Mouse (Mus musculus): Measurements from ENCODE around the gene Gm34653. TPM values are rescaled to one million over a fixed set of nuclear protein-coding genes. Genes with fewer than 3 reads are reported as not detected.
A peak's percentile ranks its signal among the peaks of the same experiment; 100 is the strongest.
"Not testable (repeated sequence)": the region's sequence is repeated elsewhere in the genome, so short reads cannot be mapped to it uniquely, and the experiment has no call there.

Gene Gm34653
- total RNA-seq, 1 experiment from 2014 or later = not detected

GRCm38 (mm10) chr2:34810775-34811174 is 22.0 kb upstream of the Gm34653 start:
- ATAC-seq (ENCODE audit: extremely low read depth, insufficient number of reproducible peaks, low FRiP score, poor library complexity, severe bottlenecking) = no peak

- ATAC-seq (ENCODE audit: extremely low read depth, insufficient number of reproducible peaks, low FRiP score, poor library complexity, severe bottlenecking) = no peak
These were observed 20.1 kb upstream of the Gm34653 start for GRCm38 (mm10) chr2:34812706-34813105.

- ATAC-seq (ENCODE audit: extremely low read depth, insufficient number of reproducible peaks, low FRiP score, poor library complexity, severe bottlenecking) = not testable (repeated sequence)
These were observed 16.9 kb upstream of the Gm34653 start for GRCm38 (mm10) chr2:34815893-34816292.

GRCm38 (mm10) chr2:34818492-34818891 is 14.3 kb upstream of the Gm34653 start:
- no peak for ATAC-seq (ENCODE audit: extremely low read depth, insufficient number of reproducible peaks, low FRiP score, poor library complexity, severe bottlenecking)

GRCm38 (mm10) chr2:34825827-34826459 is 6.9 kb upstream of the Gm34653 start, which contains the start of gene Fbxw2:
Gene Fbxw2 (minus strand): TSS chr2:34826311.
- ATAC-seq (ENCODE audit: extremely low read depth, insufficient number of reproducible peaks, low FRiP score, poor library complexity, severe bottlenecking) = peak; percentile 98

- no peak for ATAC-seq (ENCODE audit: extremely low read depth, insufficient number of reproducible peaks, low FRiP score, poor library complexity, severe bottlenecking)
These were observed 6.2 kb upstream of the Gm34653 start for GRCm38 (mm10) chr2:34826460-34827231.

GRCm38 (mm10) chr2:34827591-34827990 is 5.2 kb upstream of the Gm34653 start:
- ATAC-seq (ENCODE audit: extremely low read depth, insufficient number of reproducible peaks, low FRiP score, poor library complexity, severe bottlenecking) = no peak

GRCm38 (mm10) chr2:34828026-34828425 is 4.8 kb upstream of the Gm34653 start:
- no peak for ATAC-seq (ENCODE audit: extremely low read depth, insufficient number of reproducible peaks, low FRiP score, poor library complexity, severe bottlenecking)

- ATAC-seq (ENCODE audit: extremely low read depth, insufficient number of reproducible peaks, low FRiP score, poor library complexity, severe bottlenecking) = not testable (repeated sequence)
These were observed 2.7 kb upstream of the Gm34653 start for GRCm38 (mm10) chr2:34830066-34830465.

GRCm38 (mm10) chr2:34833624-34834023 is 817 bp downstream of the Gm34653 start:
- ATAC-seq (ENCODE audit: extremely low read depth, insufficient number of reproducible peaks, low FRiP score, poor library complexity, severe bottlenecking) = no peak

- ATAC-seq (ENCODE audit: extremely low read depth, insufficient number of reproducible peaks, low FRiP score, poor library complexity, severe bottlenecking) = no peak
These were observed 2.9 kb downstream of the Gm34653 start for GRCm38 (mm10) chr2:34835669-34836068.

GRCm38 (mm10) chr2:34840143-34840542 is 7.3 kb downstream of the Gm34653 start:
- ATAC-seq (ENCODE audit: extremely low read depth, insufficient number of reproducible peaks, low FRiP score, poor library complexity, severe bottlenecking) = not testable (repeated sequence)

GRCm38 (mm10) chr2:34841706-34842105 is 8.9 kb downstream of the Gm34653 start:
- no peak for ATAC-seq (ENCODE audit: extremely low read depth, insufficient number of reproducible peaks, low FRiP score, poor library complexity, severe bottlenecking)

- ATAC-seq (ENCODE audit: extremely low read depth, insufficient number of reproducible peaks, low FRiP score, poor library complexity, severe bottlenecking) = no peak
These were observed 10.6 kb downstream of the Gm34653 start for GRCm38 (mm10) chr2:34843211-34843939.

GRCm38 (mm10) chr2:34847702-34848101 is 14.9 kb downstream of the Gm34653 start:
- no peak for ATAC-seq (ENCODE audit: extremely low read depth, insufficient number of reproducible peaks, low FRiP score, poor library complexity, severe bottlenecking)

GRCm38 (mm10) chr2:34855265-34855664 is 22.5 kb downstream of the Gm34653 start:
- ATAC-seq (ENCODE audit: extremely low read depth, insufficient number of reproducible peaks, low FRiP score, poor library complexity, severe bottlenecking) = no peak

GRCm38 (mm10) chr2:34857728-34858127 is 24.9 kb downstream of the Gm34653 start:
- no peak for ATAC-seq (ENCODE audit: extremely low read depth, insufficient number of reproducible peaks, low FRiP score, poor library complexity, severe bottlenecking)

GRCm38 (mm10) chr2:34869680-34870079 is 36.9 kb downstream of the Gm34653 start:
- ATAC-seq (ENCODE audit: extremely low read depth, insufficient number of reproducible peaks, low FRiP score, poor library complexity, severe bottlenecking) = no peak

GRCm38 (mm10) chr2:34870520-34871474 is 38.0 kb downstream of the Gm34653 start:
- peak; percentile 97 for ATAC-seq (ENCODE audit: extremely low read depth, insufficient number of reproducible peaks, low FRiP score, poor library complexity, severe bottlenecking)

All from neutrophil, adult 5-6 weeks (primary cell).